8 mouse cellular contexts compared by ENCODE assay signal in genomic region chr9:20581175-20581634, GRCm38 (mm10). TPM values are rescaled to one million over a fixed set of nuclear protein-coding genes. Genes with fewer than 3 reads are reported as not detected.
A peak's percentile ranks its signal among the peaks of the same experiment; 100 is the strongest.
DNase-seq lines count a peak whose midpoint lies in the region; ATAC-seq lines count a peak whose summit lies in the region.

Gene Zfp846, plus strand, starts transcription at chr9:20581291.

- H3K27me3 ChIP-seq in hindbrain, embryonic 14.5 days (ENCODE audit: control insufficient read depth, insufficient read depth, low read length): peaks cover 33% of the 10 kb centered on the region

- H3K4me3 ChIP-seq in hindbrain, embryonic 14.5 days (replicated peaks; ENCODE audit: low read length): peak within 1 kb of the TSS; percentile 61

- ATAC-seq in hindbrain, embryonic 14.5 days (ENCODE audit: low FRiP score): peak; percentile 97

- H3K4me2 ChIP-seq in hindbrain, embryonic 14.5 days (replicated peaks): peak within 1 kb of the TSS; percentile 52

- H3K27ac ChIP-seq in hindbrain, embryonic 14.5 days: peak within 1 kb of the TSS; percentile 89

- peak; percentile 98 for DNase-seq in R1 (ENCODE audit: low read depth, low spot score)
- peak; percentile 100 for DNase-seq in cerebellum, postnatal 25 days
- DNase-seq in frontal cortex, postnatal 25 days (ENCODE audit: low spot score in 2 of 2): peak; percentile 99
- peak; percentile 94 for DNase-seq in hindbrain, embryonic 14.5 days (ENCODE audit: low spot score)
- peak; percentile 99 to 100 for DNase-seq in layer of hippocampus, postnatal 36 days
- peak; percentile 100 for DNase-seq in lung, postnatal 36 days
- DNase-seq in retina, postnatal 1 day: peak; percentile 99
- peak; percentile 98 to 99 for DNase-seq in urinary bladder, adult 18-20 months (ENCODE audit: low spot score in 2 of 2)

- H3K9ac ChIP-seq in hindbrain, embryonic 14.5 days: peak within 1 kb of the TSS; percentile 81

- H3K36me3 ChIP-seq in hindbrain, embryonic 14.5 days (replicated peaks; ENCODE audit: control insufficient read depth, insufficient read depth): 0 out of 2 replicates have a peak, but pooled peaks cover 5% of the 10 kb centered on the region

- peaks cover 10% of the 10 kb centered on the region for H3K4me1 ChIP-seq in hindbrain, embryonic 14.5 days (replicated peaks; ENCODE audit: control insufficient read depth, insufficient read depth, low read length)

- WGBS in hindbrain, embryonic 14.5 days: under 1% methylated on average over 30 of the region's 30 CpGs

- no peaks in the 10 kb centered on the region for H3K9me3 ChIP-seq in hindbrain, embryonic 14.5 days (ENCODE audit: control insufficient read depth, low read length)

RNA-seq across cellular contexts. Expression of gene Zfp846, which starts in this region (rescaled TPM):
- 43.0 and 44.7 TPM in 2 replicates for polyA plus RNA-seq in hindbrain, embryonic 14.5 days (2014; fragmentation: Nextera tagmentation; extraction: Ambion mirVana)
- total RNA-seq in layer of hippocampus, postnatal 36 days (2021): 10 to 100 TPM; 23.9 to 24.8 TPM

Comparison
In these comparisons a context has a peak if more than half of its experiments do, and no peak if none do; other contexts are left out.
1. Peak in every context shown above with its lines: DNase-seq, ATAC-seq, H3K4me3 ChIP-seq and H3K27ac ChIP-seq.